Mouse (Mus musculus): ENCODE measurements around the gene Mia2.

DNA sequence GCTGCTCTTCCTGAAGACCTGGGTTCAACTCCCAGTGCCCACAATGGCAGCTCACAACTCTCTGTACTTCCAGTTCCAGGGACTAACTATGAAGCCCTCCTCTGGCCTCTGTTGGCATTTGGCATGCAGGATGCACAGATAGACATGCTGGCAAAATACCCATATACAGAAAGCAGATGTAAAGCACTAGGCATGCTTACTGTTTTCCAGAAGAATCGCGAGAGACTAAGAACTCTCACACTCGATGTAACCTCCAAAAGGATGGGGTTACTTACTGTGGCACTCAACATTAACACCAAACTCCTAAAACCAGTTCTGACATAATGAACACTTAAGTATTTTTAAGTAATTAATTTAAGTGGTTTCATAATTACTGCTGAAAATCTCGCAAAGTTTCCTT lies 35.3 kb upstream of the Mia2 start:
- TF ChIP-seq CTCF (conservative IDR thresholded peaks at IDR 0.05; ENCODE audit: low read length) (no peak), NANOG (IDR thresholded peaks at IDR 0.05; ENCODE audit: borderline replicate concordance, low read length) (no peak)
